Mouse (Mus musculus) cortical plate, adult 2 months (tissue): Measurements from ENCODE around the gene Disc1.

ENCODE experiments used
- CTCF ChIP-seq: fragments of 200-500 bp; IDR thresholded peaks from 2 replicates; pipeline ENCODE4 v1.5.1; 2011; ENCODE audit warnings: mild to moderate bottlenecking, control low read depth, low read length; ENCODE audit not compliant: insufficient read depth; ENCODE audit errors: extremely low read depth
- POLR2A ChIP-seq: fragments of 200-500 bp; IDR thresholded peaks from 2 replicates; pipeline ENCODE4 v1.6.1; 2011; ENCODE audit warnings: mild to moderate bottlenecking, low read length, control low read depth; ENCODE audit not compliant: insufficient read depth; ENCODE audit errors: extremely low read depth

DNA sequence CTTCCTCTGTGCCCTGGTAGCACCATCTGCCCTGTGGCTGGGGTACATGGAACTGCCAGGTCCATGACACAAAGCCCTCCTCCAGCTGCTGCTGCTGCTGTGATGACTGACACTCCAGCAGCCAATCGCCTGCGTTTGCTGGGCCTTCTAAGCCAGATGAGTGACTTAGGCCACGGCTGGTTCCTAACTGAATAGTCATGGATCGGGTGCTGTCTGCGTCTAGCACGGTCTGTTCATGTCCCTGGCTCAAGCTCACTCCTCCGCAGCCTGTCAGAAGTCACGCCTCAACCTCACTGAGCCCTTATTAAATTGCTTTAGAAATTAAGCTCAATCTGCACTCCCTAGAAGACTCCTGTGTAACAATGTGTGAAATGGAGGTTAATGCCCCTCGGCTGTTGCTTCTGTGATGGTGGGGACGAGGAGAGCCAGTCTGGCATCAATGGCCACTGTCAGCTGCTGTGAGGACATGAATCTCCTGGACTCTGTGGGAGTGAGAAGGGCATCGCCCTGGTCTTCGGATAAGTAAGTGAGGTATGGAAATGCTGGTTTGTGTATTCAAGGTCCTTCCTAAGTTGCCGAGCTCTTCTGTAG lies 146.4 kb downstream of the Disc1 start:
- TF ChIP-seq CTCF, result no peak
- no peak for TF ChIP-seq POLR2A
